Mouse (Mus musculus): ENCODE data around the gene Tmem232.
"Not testable (repeated sequence)": the region's sequence is repeated elsewhere in the genome, so short reads cannot be mapped to it uniquely, and the experiment has no call there.

Tmem232 gene

GRCm38 (mm10) chr17:65225347-65225916, 315.1 kb downstream of the Tmem232 start:
- in situ Hi-C loops (cut with MboI, MseI): no loop called here

GRCm38 (mm10) chr17:65221687-65222086, 318.9 kb downstream of the Tmem232 start:
- in situ Hi-C loops (cut with MboI, MseI): not testable (repeated sequence)

Measured in T-helper 1 cell (primary cell).